Mouse (Mus musculus): ENCODE measurements at regions not wholly inside any gene's neighbourhood (a gene's known extent, or its start where the extent isn't known, plus 50 kb on each side); places are given as distances from the start of the nearest gene placed in this dataset.

GRCm38 (mm10) chr3:107812341-107812740 is 52.1 kb upstream of the Csf1 start:
- TF ChIP-seq POLR2A (IDR thresholded peaks at IDR 0.05; ENCODE audit: low read depth, low read length): no peak
- TF ChIP-seq CTCF (conservative IDR thresholded peaks at IDR 0.05 in 1 of 2, IDR thresholded peaks at IDR 0.05 in 1 of 2; ENCODE audit: low read depth in 2 of 2, low read length in 2 of 2): no peak
- no peak for TF ChIP-seq NRF1 (IDR thresholded peaks at IDR 0.05; ENCODE audit: low read depth, low read length)
- no peak for TF ChIP-seq MEF2A (IDR thresholded peaks at IDR 0.05; ENCODE audit: borderline replicate concordance, low read depth, low read length)
- no peak for TF ChIP-seq SMC3 (IDR thresholded peaks at IDR 0.05; ENCODE audit: low read depth, low read length)
- TF ChIP-seq MAFK (IDR thresholded peaks at IDR 0.05; ENCODE audit: insufficient replicate concordance, low read length): no peak
- no peak for TF ChIP-seq ELF1 (IDR thresholded peaks at IDR 0.05; ENCODE audit: low read depth, low read length)
- TF ChIP-seq TBP (conservative IDR thresholded peaks at IDR 0.05; ENCODE audit: low read depth, low read length): no peak
- TF ChIP-seq POLR2AphosphoS2 (IDR thresholded peaks at IDR 0.05; ENCODE audit: low read depth, low read length): no peak
- TF ChIP-seq HCFC1 (IDR thresholded peaks at IDR 0.05; ENCODE audit: low read depth, low read length): no peak
- no peak for TF ChIP-seq E2F4 (IDR thresholded peaks at IDR 0.05; ENCODE audit: insufficient replicate concordance, low read depth, low read length)
- TF ChIP-seq EP300 (IDR thresholded peaks at IDR 0.05; ENCODE audit: low read length): no peak
